Mouse (Mus musculus): ENCODE results near the gene Pex14. TPM values are rescaled to one million over a fixed set of nuclear protein-coding genes. Genes with fewer than 3 reads are reported as not detected.

Pex14 gene
- total RNA-seq (2018; cell fraction: chromatin; rRNA removed): 10 to 100 TPM in 24 of 26 experiments, 1 to 10 TPM in 2; 7.7 to 49.9 (median 40.5) TPM
- total RNA-seq (2018; cell fraction: cytosol; rRNA removed): 10 to 100 TPM; 22.5 to 35.7 (median 30.5) TPM
- 10 to 100 TPM; 13.7 to 39.1 (median 29.2) TPM for total RNA-seq (2018; cell fraction: nucleus; rRNA removed)
- 21.4 to 30.8 TPM (median 22.4 TPM) in 3 replicates for polyA plus RNA-seq (2018)

- 1% methylated on average over 49 of the region's 50 CpGs for WGBS (ENCODE audit: missing documents)
- peak within 1 kb of the TSS; percentile 93 for H3K4me3 ChIP-seq (ENCODE audit: inconsistent target)
- peaks cover 45% of the 10 kb centered on the region for H3K79me2 ChIP-seq (ENCODE audit: inconsistent target)
- H3K36me3 ChIP-seq (ENCODE audit: inconsistent target): no peaks in the 10 kb centered on the region
- H3K27ac ChIP-seq: peak within 1 kb of the TSS; percentile 36; the same call in 1 of the 2 replicates
Measured at GRCm38 (mm10) chr4:149099369-149100017, at the start of gene Pex14. Gene Pex14 (minus strand): TSS chr4:149099876.

GRCm38 (mm10) chr4:149149196-149149595, 49.5 kb upstream of the Pex14 start:
- peaks cover 35% of the 10 kb centered on the region for H3K36me3 ChIP-seq (ENCODE audit: inconsistent target)

GRCm38 (mm10) chr4:149148084-149148483, 48.4 kb upstream of the Pex14 start:
- Histone ChIP-seq H3K27ac (no peak overlapping the region), H3K36me3 (ENCODE audit: inconsistent target) (peaks cover 24% of the 10 kb centered on the region), H3K4me3 (ENCODE audit: inconsistent target) (no peak overlapping the region), H3K79me2 (ENCODE audit: inconsistent target) (no peaks in the 10 kb centered on the region; the same call in 1 of the 2 replicates)
- WGBS (ENCODE audit: missing documents): 78% methylated on average over 3 of the region's 4 CpGs

More at GRCm38 (mm10) chr4:149149196-149149595, 49.5 kb upstream of the Pex14 start:
- no peak overlapping the region for H3K27ac ChIP-seq
- WGBS (ENCODE audit: missing documents): 61% methylated on average over 9 of the region's 9 CpGs
- H3K79me2 ChIP-seq (ENCODE audit: inconsistent target): peaks cover 11% of the 10 kb centered on the region; the same call in 1 of the 2 replicates
- H3K4me3 ChIP-seq (ENCODE audit: inconsistent target): no peak overlapping the region

- Histone ChIP-seq H3K4me3 (ENCODE audit: inconsistent target) (no peak overlapping the region), H3K36me3 (ENCODE audit: inconsistent target) (peaks cover 19% of the 10 kb centered on the region), H3K79me2 (ENCODE audit: inconsistent target) (no peaks in the 10 kb centered on the region), H3K27ac (no peak overlapping the region)
- 74% methylated on average over 7 of the region's 7 CpGs for WGBS (ENCODE audit: missing documents)
Measured at GRCm38 (mm10) chr4:149147528-149147927, 47.9 kb upstream of the Pex14 start.

GRCm38 (mm10) chr4:149145151-149145550, 45.5 kb upstream of the Pex14 start:
- no peak overlapping the region for H3K27ac ChIP-seq
- WGBS (ENCODE audit: missing documents): 79% methylated on average over 4 of the region's 4 CpGs
- no peaks in the 10 kb centered on the region for H3K79me2 ChIP-seq (ENCODE audit: inconsistent target)
- no peak overlapping the region for H3K4me3 ChIP-seq (ENCODE audit: inconsistent target)
- peaks cover 3% of the 10 kb centered on the region for H3K36me3 ChIP-seq (ENCODE audit: inconsistent target)

GRCm38 (mm10) chr4:149144459-149144858, 44.8 kb upstream of the Pex14 start:
- Histone ChIP-seq H3K27ac (no peak overlapping the region), H3K4me3 (ENCODE audit: inconsistent target) (no peak overlapping the region), H3K36me3 (ENCODE audit: inconsistent target) (no peaks in the 10 kb centered on the region; the same call in 1 of the 2 replicates), H3K79me2 (ENCODE audit: inconsistent target) (no peaks in the 10 kb centered on the region)
- WGBS (ENCODE audit: missing documents): 2% methylated on average over 3 of the region's 3 CpGs

- no peak overlapping the region for H3K27ac ChIP-seq
- no peaks in the 10 kb centered on the region for H3K79me2 ChIP-seq (ENCODE audit: inconsistent target)
- WGBS (ENCODE audit: missing documents): 10% methylated on average over 4 of the region's 4 CpGs
- H3K4me3 ChIP-seq (ENCODE audit: inconsistent target): no peak overlapping the region
- no peaks in the 10 kb centered on the region for H3K36me3 ChIP-seq (ENCODE audit: inconsistent target)
Measured at GRCm38 (mm10) chr4:149143594-149143993, 43.9 kb upstream of the Pex14 start.

GRCm38 (mm10) chr4:149138515-149138914, 38.8 kb upstream of the Pex14 start:
- no peaks in the 10 kb centered on the region for H3K36me3 ChIP-seq (ENCODE audit: inconsistent target)
- H3K79me2 ChIP-seq (ENCODE audit: inconsistent target): no peaks in the 10 kb centered on the region
- no peak overlapping the region for H3K27ac ChIP-seq
- 93% methylated on average over 8 of the region's 8 CpGs for WGBS (ENCODE audit: missing documents)
- H3K4me3 ChIP-seq (ENCODE audit: inconsistent target): no peak overlapping the region

- no peaks in the 10 kb centered on the region for H3K36me3 ChIP-seq (ENCODE audit: inconsistent target)
- peak within 1 kb of the TSS; percentile 36; the same call in 1 of the 2 replicates for H3K27ac ChIP-seq
- H3K79me2 ChIP-seq (ENCODE audit: inconsistent target): no peaks in the 10 kb centered on the region
- WGBS (ENCODE audit: missing documents): 1% methylated on average over 68 of the region's 68 CpGs
- H3K4me3 ChIP-seq (ENCODE audit: inconsistent target): peak within 1 kb of the TSS; percentile 68
Measured at GRCm38 (mm10) chr4:149136982-149137770, 37.5 kb upstream of the Pex14 start, which contains the start of gene Cenps. Gene Cenps (minus strand): TSS chr4:149137629.

- WGBS (ENCODE audit: missing documents): 83% methylated on average over 18 of the region's 18 CpGs
- H3K36me3 ChIP-seq (ENCODE audit: inconsistent target): no peaks in the 10 kb centered on the region
- peak overlapping the region; percentile 68 for H3K4me3 ChIP-seq (ENCODE audit: inconsistent target)
- no peak overlapping the region for H3K27ac ChIP-seq
- no peaks in the 10 kb centered on the region for H3K79me2 ChIP-seq (ENCODE audit: inconsistent target)
Measured at GRCm38 (mm10) chr4:149136116-149136850, 36.6 kb upstream of the Pex14 start.

- H3K36me3 ChIP-seq (ENCODE audit: inconsistent target): no peaks in the 10 kb centered on the region
- H3K4me3 ChIP-seq (ENCODE audit: inconsistent target): no peak overlapping the region
- H3K27ac ChIP-seq: no peak overlapping the region
- no peaks in the 10 kb centered on the region for H3K79me2 ChIP-seq (ENCODE audit: inconsistent target)
- 95% methylated on average over 5 of the region's 5 CpGs for WGBS (ENCODE audit: missing documents)
Measured at GRCm38 (mm10) chr4:149133395-149133794, 33.7 kb upstream of the Pex14 start.

GRCm38 (mm10) chr4:149131789-149132565, 32.3 kb upstream of the Pex14 start:
- H3K79me2 ChIP-seq (ENCODE audit: inconsistent target): no peaks in the 10 kb centered on the region
- WGBS (ENCODE audit: missing documents): 96% methylated on average over 16 of the region's 21 CpGs
- no peak overlapping the region for H3K4me3 ChIP-seq (ENCODE audit: inconsistent target)
- no peak overlapping the region for H3K27ac ChIP-seq
- no peaks in the 10 kb centered on the region for H3K36me3 ChIP-seq (ENCODE audit: inconsistent target)

GRCm38 (mm10) chr4:149131021-149131752, 31.5 kb upstream of the Pex14 start:
- no peaks in the 10 kb centered on the region for H3K79me2 ChIP-seq (ENCODE audit: inconsistent target)
- no peak overlapping the region for H3K4me3 ChIP-seq (ENCODE audit: inconsistent target)
- WGBS (ENCODE audit: missing documents): 94% methylated on average over 20 of the region's 23 CpGs
- H3K27ac ChIP-seq: no peak overlapping the region
- H3K36me3 ChIP-seq (ENCODE audit: inconsistent target): no peaks in the 10 kb centered on the region
